Mouse (Mus musculus): ENCODE measurements around the gene Hoxd10. TPM values are rescaled to one million over a fixed set of nuclear protein-coding genes. Genes with fewer than 3 reads are reported as not detected.

Gene Hoxd10
- polyA plus RNA-seq, 1 experiment from 2014 or later: not detected

DNA sequence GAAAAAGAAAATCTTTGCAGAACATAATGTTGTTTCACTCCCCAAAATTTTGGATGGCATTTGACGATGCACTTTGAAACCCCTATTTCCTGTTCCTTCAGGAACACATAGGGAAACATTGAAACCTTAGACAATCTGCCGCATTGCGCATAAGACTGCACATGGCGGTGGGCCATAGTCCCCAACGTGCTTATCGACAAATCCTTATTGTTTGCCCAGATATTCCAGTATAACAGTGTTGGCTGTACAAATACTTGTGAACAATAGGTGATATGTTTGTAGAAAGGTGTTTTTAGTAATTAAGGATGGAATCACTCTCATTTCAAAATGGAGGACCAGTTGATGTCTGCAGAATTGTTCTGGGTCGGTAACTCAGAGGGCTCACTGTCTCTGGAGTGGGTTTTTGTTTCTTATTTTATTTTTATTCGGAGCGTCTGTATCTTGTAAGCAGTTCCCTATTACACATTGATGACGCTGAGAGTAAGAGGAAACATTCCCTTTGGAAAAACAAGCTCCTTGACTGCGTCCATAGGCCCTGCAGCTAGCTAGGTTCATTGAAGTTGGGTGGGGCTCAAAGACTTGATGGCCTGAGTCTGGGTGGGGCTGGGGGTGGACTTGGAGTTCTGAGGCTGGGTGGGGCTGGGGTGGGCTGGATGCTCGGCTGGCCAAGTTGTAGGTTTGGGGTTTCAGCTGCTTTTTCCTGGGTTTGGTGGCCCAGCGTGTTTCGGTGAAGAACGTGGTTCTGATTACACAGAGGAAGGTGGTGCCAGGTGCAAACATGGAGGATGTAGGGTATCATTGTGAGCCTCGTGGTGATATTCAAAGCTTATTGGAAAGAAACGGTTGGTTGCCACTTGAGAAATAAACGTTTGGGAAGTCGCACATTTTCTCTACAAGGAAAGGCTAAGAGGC, 21.8 kb downstream of the Hoxd10 start:
- H3K27ac ChIP-seq: peak overlapping the region; percentile 46
- no peaks in the 10 kb centered on the region for H3K36me3 ChIP-seq
- peak overlapping the region; percentile 40 for H3K4me3 ChIP-seq
- peaks cover 97% of the 10 kb centered on the region for H3K27me3 ChIP-seq
- H3K9me3 ChIP-seq: no peaks in the 10 kb centered on the region
- ATAC-seq (ENCODE audit: low FRiP score): no peak
- peaks cover 10% of the 10 kb centered on the region for H3K4me1 ChIP-seq (replicated peaks)
- 0 out of 2 replicates have a peak overlapping the region, but pooled peaks have one; percentile 59 for H3K4me2 ChIP-seq
- H3K9ac ChIP-seq: no peak overlapping the region
- 8% methylated on average over 19 of the region's 19 CpGs for WGBS

DNA sequence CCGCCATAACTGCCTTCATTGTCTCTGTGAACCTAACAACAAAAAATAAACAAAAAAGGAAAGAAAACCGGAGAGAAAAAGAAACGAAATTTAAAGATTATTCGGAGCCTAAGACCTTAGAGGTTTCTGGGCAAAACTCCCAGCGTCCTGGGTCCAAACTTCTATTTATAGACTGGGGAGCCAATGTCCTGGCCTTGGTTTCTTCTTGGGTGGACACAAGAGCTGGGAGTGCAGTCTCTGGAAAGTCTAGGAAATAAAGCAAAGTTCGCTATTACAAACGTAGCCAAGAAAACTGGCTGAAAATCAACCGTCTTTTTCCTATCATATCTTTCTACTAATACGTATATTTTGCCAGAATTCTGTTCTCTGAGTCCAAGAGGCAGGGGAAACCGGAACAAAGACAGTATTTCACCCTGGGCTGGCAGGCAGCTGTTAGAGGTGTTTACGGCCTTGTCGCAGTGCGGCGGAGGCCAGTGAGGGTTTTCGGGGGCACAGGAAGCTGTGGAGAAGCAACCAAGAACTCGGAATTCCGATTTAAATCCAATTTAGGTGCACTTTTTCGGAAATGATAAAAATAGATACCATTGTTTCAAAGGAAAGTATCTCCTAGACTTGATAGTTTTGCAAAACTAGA, 22.5 kb downstream of the Hoxd10 start:
- peak overlapping the region; percentile 29 for H3K9ac ChIP-seq
- no peak for ATAC-seq (ENCODE audit: low FRiP score)
- no peaks in the 10 kb centered on the region for H3K36me3 ChIP-seq
- H3K27ac ChIP-seq: peak overlapping the region; percentile 46
- WGBS: 4% methylated on average over 18 of the region's 18 CpGs
- H3K4me2 ChIP-seq: peak overlapping the region; percentile 59; the same call in 1 of the 2 replicates
- peak overlapping the region; percentile 40 for H3K4me3 ChIP-seq
- H3K27me3 ChIP-seq: peaks cover 97% of the 10 kb centered on the region
- H3K9me3 ChIP-seq: no peaks in the 10 kb centered on the region
- H3K4me1 ChIP-seq (replicated peaks): peaks cover 10% of the 10 kb centered on the region

DNA sequence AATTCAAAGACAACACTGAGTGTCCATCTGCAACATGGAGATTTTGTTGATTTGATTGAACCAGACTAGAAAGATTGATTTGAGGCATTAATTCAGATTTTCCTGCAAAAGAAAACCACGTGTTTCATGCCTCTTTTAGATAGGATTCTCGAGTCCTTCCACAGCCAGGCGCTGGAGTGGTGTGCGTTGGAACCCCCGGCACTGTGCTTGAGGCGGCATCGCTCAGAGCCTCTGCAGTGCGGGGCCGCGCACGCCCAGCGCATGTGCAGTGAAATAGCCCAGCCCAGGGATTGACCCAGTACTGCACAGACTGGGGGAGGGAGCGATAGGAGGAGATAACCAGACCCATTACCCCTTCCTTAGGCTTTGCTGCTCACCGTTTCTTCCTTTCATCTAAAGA, 23.2 kb downstream of the Hoxd10 start:
- Histone ChIP-seq H3K36me3 (no peaks in the 10 kb centered on the region), H3K4me3 (peak overlapping the region; percentile 40), H3K9ac (peak overlapping the region; percentile 29; the same call in 1 of the 2 replicates), H3K9me3 (no peaks in the 10 kb centered on the region), H3K4me1 (replicated peaks) (peaks cover 10% of the 10 kb centered on the region), H3K4me2 (peak overlapping the region; percentile 59), H3K27ac (0 out of 2 replicates have a peak overlapping the region, but pooled peaks have one; percentile 23), H3K27me3 (peaks cover 97% of the 10 kb centered on the region)
- 2% methylated on average over 14 of the region's 14 CpGs for WGBS
- 0 out of 2 replicates have a peak, but pooled peaks have one; percentile 61 for ATAC-seq (ENCODE audit: low FRiP score)

DNA sequence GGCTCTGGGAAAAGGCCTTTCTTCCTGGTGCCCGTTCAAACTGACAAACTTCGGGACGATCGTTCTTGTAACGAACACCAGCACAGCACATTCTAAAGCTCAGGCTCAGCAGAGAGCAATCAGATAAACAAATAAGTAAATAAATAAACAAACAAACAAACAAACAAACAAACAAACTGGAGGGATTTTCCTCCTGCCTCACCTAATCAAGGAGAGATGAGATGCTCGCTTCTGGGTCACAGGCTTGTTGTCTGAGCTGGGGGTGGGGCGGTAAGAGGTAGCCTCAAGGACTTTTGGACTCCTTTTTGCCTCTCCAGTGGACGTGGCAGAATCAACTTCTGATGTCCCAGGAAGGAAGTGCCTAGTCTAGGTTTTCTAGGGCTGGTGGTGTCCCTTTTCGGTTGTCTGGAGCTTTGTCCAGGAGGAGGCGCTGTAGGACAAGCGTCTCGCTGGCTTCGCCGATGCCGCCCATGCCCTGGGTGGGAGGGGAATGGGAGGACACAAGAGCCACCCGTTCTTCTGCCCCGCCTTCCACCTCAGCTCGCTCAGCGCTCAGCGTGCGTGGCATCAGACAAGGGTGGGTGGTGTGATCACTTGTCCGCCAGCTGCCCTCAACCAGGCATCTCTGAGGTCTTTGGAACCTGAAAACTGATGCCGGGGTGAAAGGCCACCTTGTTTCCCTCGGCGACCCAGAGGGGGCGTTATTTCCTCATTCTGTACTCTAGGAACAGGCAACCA, 23.9 kb downstream of the Hoxd10 start:
- Histone ChIP-seq H3K4me2 (peak overlapping the region; percentile 59), H3K9ac (peak overlapping the region; percentile 58), H3K27me3 (peaks cover 97% of the 10 kb centered on the region), H3K27ac (no peak overlapping the region), H3K9me3 (no peaks in the 10 kb centered on the region), H3K36me3 (no peaks in the 10 kb centered on the region), H3K4me1 (replicated peaks) (peaks cover 10% of the 10 kb centered on the region), H3K4me3 (peak overlapping the region; percentile 40)
- 2% methylated on average over 26 of the region's 26 CpGs for WGBS
- peak; percentile 85 for ATAC-seq (ENCODE audit: low FRiP score)

DNA sequence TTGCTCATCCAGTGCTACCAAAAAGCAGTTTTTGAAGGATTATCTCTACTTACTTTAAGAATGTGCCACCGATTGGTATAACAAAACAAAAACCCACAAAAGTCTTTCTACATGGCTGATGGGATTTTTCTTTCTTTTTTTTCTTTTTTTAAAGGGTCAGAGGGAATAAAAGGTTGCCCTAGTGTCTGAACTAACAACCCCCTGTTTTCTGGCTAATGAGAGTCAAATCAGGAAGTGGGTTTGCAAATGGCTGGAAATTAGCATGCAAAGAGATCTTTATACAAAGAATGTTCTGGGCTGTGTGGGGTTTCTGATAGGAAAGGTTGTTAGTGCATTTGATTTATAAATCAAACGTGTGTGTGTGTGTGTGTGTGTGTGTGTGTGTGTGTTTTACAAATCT, 28.7 kb downstream of the Hoxd10 start:
- Histone ChIP-seq H3K27me3 (peaks cover 99% of the 10 kb centered on the region), H3K9me3 (no peaks in the 10 kb centered on the region), H3K27ac (no peak overlapping the region), H3K4me2 (no peak overlapping the region), H3K9ac (no peak overlapping the region), H3K36me3 (no peaks in the 10 kb centered on the region), H3K4me3 (no peak overlapping the region), H3K4me1 (replicated peaks) (peaks cover 30% of the 10 kb centered on the region)
- ATAC-seq (ENCODE audit: low FRiP score): no peak
- 12% methylated on average over 2 of the region's 2 CpGs for WGBS

DNA sequence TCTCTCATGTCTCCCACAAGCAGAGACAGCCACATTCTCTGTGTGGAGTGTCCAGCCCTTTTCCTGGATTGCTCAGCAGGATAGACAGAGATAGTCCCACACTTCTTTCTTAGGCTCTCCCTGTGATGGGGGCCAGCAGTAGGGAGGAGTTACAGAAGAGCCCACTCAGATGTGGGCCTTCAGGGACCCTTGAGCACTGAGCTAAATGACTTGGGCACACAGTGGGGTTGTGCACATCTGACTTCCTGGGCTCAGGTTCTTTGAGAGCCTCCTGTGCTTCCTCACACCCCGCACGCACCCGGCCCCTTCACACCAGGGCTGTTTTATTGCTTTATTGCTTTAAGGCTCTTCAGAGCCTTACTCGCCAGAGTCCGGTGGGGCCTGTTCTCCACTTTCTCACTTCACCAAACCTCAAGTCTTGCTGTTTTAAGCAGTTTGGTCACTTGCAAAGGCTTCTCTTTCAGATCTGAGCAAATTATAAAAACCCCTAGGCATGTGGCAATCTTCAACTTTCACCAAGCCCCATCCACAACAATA, 29.3 kb downstream of the Hoxd10 start:
- Histone ChIP-seq H3K27ac (0 out of 2 replicates have a peak overlapping the region, but pooled peaks have one; percentile 2), H3K9me3 (no peaks in the 10 kb centered on the region), H3K9ac (no peak overlapping the region), H3K4me1 (replicated peaks) (peaks cover 35% of the 10 kb centered on the region), H3K4me2 (0 out of 2 replicates have a peak overlapping the region, but pooled peaks have one; percentile 0), H3K27me3 (peaks cover 98% of the 10 kb centered on the region), H3K36me3 (no peaks in the 10 kb centered on the region), H3K4me3 (no peak overlapping the region)
- 4% methylated on average over 5 of the region's 5 CpGs for WGBS
- ATAC-seq (ENCODE audit: low FRiP score): no peak

DNA sequence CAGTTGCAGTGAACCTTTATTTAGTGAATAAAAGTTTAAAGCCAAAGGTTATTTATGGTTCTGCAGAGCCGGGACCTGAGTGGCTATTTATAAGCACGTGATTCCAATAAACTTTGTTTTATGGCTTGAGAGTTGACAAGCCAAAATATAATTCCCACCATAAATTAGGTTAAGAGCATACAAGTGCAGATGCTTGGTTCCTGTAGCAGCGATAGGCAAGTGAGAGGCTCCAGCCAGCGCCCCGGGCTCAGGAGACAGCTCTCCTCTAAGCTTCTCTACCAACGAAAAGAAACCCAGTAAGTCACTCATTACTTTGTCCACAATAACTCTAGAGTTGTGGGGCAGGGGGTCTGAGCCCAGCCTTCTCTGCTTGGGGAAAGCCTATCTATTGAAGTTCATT, 30.2 kb downstream of the Hoxd10 start:
- H3K9ac ChIP-seq: no peak overlapping the region; the same call in 1 of the 2 replicates
- peak overlapping the region; percentile 83 for H3K4me2 ChIP-seq
- no peaks in the 10 kb centered on the region for H3K36me3 ChIP-seq
- WGBS: 10% methylated on average over 6 of the region's 6 CpGs
- H3K4me1 ChIP-seq (replicated peaks): peaks cover 43% of the 10 kb centered on the region
- H3K9me3 ChIP-seq: no peaks in the 10 kb centered on the region
- no peak for ATAC-seq (ENCODE audit: low FRiP score)
- H3K27ac ChIP-seq: no peak overlapping the region
- 0 out of 2 replicates have a peak overlapping the region, but pooled peaks have one; percentile 9 for H3K4me3 ChIP-seq
- peaks cover 98% of the 10 kb centered on the region for H3K27me3 ChIP-seq

DNA sequence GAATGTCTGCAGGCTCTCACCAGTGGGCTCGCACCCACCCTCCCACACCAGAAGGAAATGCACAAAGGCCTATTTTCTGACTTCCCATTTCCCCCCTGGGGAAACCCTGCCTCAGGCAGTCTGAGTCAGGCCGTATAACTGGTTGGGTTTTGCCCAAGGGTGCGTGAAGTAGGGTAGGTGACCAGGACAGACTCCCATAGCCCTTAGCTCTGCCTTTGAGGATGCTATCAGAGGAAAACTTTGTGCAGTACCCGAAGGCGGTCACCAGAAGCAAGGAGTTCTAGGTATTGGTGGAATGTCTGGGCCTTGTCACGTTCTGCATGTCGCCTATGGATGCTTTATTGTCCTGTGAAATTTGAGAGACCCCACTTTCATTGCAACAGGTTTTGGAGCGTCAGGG, 31.2 kb downstream of the Hoxd10 start:
- H3K27me3 ChIP-seq: peaks cover 98% of the 10 kb centered on the region
- H3K4me1 ChIP-seq (replicated peaks): peaks cover 50% of the 10 kb centered on the region
- peak overlapping the region; percentile 97 for H3K27ac ChIP-seq
- H3K9me3 ChIP-seq: no peaks in the 10 kb centered on the region
- H3K4me3 ChIP-seq: peak overlapping the region; percentile 57
- H3K4me2 ChIP-seq: peak overlapping the region; percentile 83
- WGBS: 5% methylated on average over 8 of the region's 8 CpGs
- H3K9ac ChIP-seq: peak overlapping the region; percentile 51; the same call in 1 of the 2 replicates
- no peaks in the 10 kb centered on the region for H3K36me3 ChIP-seq
- ATAC-seq (ENCODE audit: low FRiP score): no peak

DNA sequence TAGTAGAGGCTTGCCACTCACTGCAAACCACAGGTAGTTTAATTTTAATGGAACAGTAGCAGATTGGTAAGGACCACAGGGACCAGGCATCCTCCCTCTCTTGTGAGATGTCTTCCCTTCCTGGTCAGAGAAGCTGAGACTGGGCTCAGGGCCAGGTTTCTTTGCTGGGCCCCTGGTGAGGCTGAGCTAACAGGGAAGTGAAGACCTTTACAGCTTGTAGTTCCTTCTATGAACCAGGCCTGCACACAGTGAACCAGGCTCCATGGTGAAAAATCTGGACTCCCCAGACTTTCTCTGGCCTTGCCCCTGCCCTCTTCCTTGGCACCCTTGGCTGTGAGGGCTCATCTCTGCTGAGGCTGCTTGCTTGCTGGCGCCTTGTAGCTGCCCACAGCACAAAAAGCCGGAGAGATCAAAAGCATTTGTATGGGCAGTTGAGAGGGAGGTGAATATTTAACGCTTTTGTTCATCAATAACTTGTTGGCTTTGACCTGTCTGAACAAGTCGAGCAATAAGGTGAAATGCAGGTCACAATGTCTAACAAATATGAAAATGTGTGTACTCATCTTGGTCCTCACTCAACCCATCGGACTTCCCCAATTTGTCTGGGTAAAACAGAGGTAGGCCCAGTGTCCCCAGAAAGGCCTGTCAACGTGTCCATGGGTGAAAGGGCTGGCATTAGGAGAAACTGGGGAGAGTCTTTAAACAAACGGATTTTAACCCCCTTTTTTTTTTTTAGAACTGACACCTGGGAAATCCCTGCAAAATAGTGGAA, 32.7 kb downstream of the Hoxd10 start:
- Histone ChIP-seq H3K4me2 (peak overlapping the region; percentile 83), H3K27ac (peak overlapping the region; percentile 97), H3K9me3 (no peaks in the 10 kb centered on the region), H3K4me1 (replicated peaks) (peaks cover 55% of the 10 kb centered on the region), H3K36me3 (no peaks in the 10 kb centered on the region), H3K27me3 (peaks cover 99% of the 10 kb centered on the region), H3K4me3 (peak overlapping the region; percentile 57), H3K9ac (peak overlapping the region; percentile 87)
- 10% methylated on average over 7 of the region's 7 CpGs for WGBS
- no peak for ATAC-seq (ENCODE audit: low FRiP score)

DNA sequence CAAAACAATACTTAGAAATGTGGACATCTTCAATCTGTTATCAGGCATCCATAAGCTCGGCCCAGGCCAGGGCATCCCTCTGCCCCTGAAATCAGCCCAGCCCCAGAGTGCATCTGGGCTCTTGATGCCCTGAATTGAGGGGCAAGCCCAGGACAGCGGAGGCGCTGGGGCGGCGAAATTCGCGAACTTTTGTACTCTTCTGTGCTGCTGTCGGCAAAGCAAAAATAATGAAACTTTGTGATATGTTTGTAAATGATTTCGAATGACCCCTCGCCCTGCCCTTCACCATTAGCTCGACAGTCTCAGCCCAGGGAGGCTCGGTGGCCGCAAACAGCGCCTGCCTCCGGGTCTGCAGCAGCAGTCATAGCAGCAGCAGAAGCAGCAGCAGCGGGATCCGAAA, 33.4 kb downstream of the Hoxd10 start:
- peak overlapping the region; percentile 57 for H3K4me3 ChIP-seq
- WGBS: 2% methylated on average over 17 of the region's 17 CpGs
- peak overlapping the region; percentile 97 for H3K27ac ChIP-seq
- H3K36me3 ChIP-seq: no peaks in the 10 kb centered on the region
- H3K4me2 ChIP-seq: peak overlapping the region; percentile 83
- peaks cover 55% of the 10 kb centered on the region for H3K4me1 ChIP-seq (replicated peaks)
- peak overlapping the region; percentile 87 for H3K9ac ChIP-seq
- H3K27me3 ChIP-seq: peaks cover 96% of the 10 kb centered on the region
- ATAC-seq (ENCODE audit: low FRiP score): no peak
- H3K9me3 ChIP-seq: no peaks in the 10 kb centered on the region

DNA sequence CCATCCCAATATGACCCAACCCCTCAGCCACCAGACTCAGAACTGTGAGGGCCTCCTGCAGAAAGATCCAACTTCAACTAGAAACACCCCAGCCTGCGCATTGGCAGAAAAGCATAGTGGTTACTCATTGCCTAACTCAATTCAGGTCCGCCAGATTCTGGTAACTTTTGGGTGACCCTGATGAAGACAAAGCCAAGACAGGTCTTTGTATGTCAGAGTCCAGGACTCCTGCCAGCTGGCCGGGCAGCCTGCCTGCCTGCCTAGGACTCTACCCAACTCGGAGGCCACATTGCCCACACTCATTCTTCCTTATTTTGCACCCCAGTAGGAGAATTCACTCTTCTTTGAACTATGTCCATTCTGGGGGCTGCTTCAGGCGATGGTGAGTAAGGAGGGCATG, 34.8 kb downstream of the Hoxd10 start, which contains the start of gene Gm28230:
TSS of gene Gm28230 (plus strand) at position 178 of the 400 bp plus-strand sequence.
- peak; percentile 41; the same call in 1 of the 2 replicates for ATAC-seq (ENCODE audit: low FRiP score)
- H3K27me3 ChIP-seq: peaks cover 96% of the 10 kb centered on the region
- peak within 1 kb of the TSS; percentile 87 for H3K9ac ChIP-seq
- H3K36me3 ChIP-seq: no peaks in the 10 kb centered on the region
- 5% methylated on average over 5 of the region's 5 CpGs for WGBS
- H3K27ac ChIP-seq: peak within 1 kb of the TSS; percentile 97
- H3K4me3 ChIP-seq: peak within 1 kb of the TSS; percentile 57
- H3K4me2 ChIP-seq: peak within 1 kb of the TSS; percentile 83
- H3K4me1 ChIP-seq (replicated peaks): peaks cover 57% of the 10 kb centered on the region
- H3K9me3 ChIP-seq: no peaks in the 10 kb centered on the region

All from hindbrain, embryonic 13.5 days (tissue).